Mouse (Mus musculus): ENCODE measurements at regions not wholly inside any gene's neighbourhood (a gene's known extent, or its start where the extent isn't known, plus 50 kb on each side); places are given as distances from the start of the nearest gene placed in this dataset.

- no peak for DNase-seq
Measured at GRCm38 (mm10) chr2:179291046-179291563, 151.1 kb upstream of the Cdh4 start.

GRCm38 (mm10) chr2:179291958-179292357 lies 150.3 kb upstream of the Cdh4 start:
- DNase-seq, result no peak

GRCm38 (mm10) chr2:179292566-179292965 lies 149.7 kb upstream of the Cdh4 start:
- DNase-seq, result no peak

- no peak for DNase-seq
Measured at GRCm38 (mm10) chr2:179293114-179293513, 149.1 kb upstream of the Cdh4 start.

GRCm38 (mm10) chr2:179297057-179297456 lies 145.2 kb upstream of the Cdh4 start:
- no peak for DNase-seq

GRCm38 (mm10) chr2:179303765-179304164 lies 138.5 kb upstream of the Cdh4 start:
- DNase-seq, result no peak

- DNase-seq, result peak; percentile 11
Measured at GRCm38 (mm10) chr2:179307286-179307931, 134.8 kb upstream of the Cdh4 start.

- no peak for DNase-seq
Measured at GRCm38 (mm10) chr2:179307932-179308303, 134.3 kb upstream of the Cdh4 start.

GRCm38 (mm10) chr2:179318046-179318445 lies 124.2 kb upstream of the Cdh4 start:
- no peak for DNase-seq

GRCm38 (mm10) chr2:179325242-179325641 lies 117.0 kb upstream of the Cdh4 start:
- no peak for DNase-seq

GRCm38 (mm10) chr2:179332872-179333489 lies 109.2 kb upstream of the Cdh4 start:
- no peak for DNase-seq

- no peak for DNase-seq
Measured at GRCm38 (mm10) chr2:179333587-179333986, 108.6 kb upstream of the Cdh4 start.

- no peak for DNase-seq
Measured at GRCm38 (mm10) chr2:179336235-179336634, 106.0 kb upstream of the Cdh4 start.

GRCm38 (mm10) chr2:179352676-179353075 lies 89.6 kb upstream of the Cdh4 start:
- DNase-seq, result no peak

- no peak for DNase-seq
Measured at GRCm38 (mm10) chr2:179354866-179355265, 87.4 kb upstream of the Cdh4 start.

GRCm38 (mm10) chr2:179370882-179371546 lies 71.2 kb upstream of the Cdh4 start:
- no peak for DNase-seq

GRCm38 (mm10) chr2:179371553-179371952 lies 70.7 kb upstream of the Cdh4 start:
- no peak for DNase-seq

GRCm38 (mm10) chr2:179379691-179380443 lies 62.4 kb upstream of the Cdh4 start:
- no peak for DNase-seq

GRCm38 (mm10) chr2:179380444-179380705 lies 61.9 kb upstream of the Cdh4 start:
- no peak for DNase-seq

- DNase-seq, result no peak
Measured at GRCm38 (mm10) chr2:179381916-179382315, 60.3 kb upstream of the Cdh4 start.

- DNase-seq, result no peak
Measured at GRCm38 (mm10) chr2:179382594-179382993, 59.6 kb upstream of the Cdh4 start.

- DNase-seq, result no peak
Measured at GRCm38 (mm10) chr2:179386871-179387270, 55.4 kb upstream of the Cdh4 start.

GRCm38 (mm10) chr2:179390486-179390885 lies 51.7 kb upstream of the Cdh4 start:
- DNase-seq, result no peak

Measured in cerebellum, adult 9-10 months (tissue).